Mouse (Mus musculus): Measurements from ENCODE around the gene Asb2.

Asb2 gene

DNA sequence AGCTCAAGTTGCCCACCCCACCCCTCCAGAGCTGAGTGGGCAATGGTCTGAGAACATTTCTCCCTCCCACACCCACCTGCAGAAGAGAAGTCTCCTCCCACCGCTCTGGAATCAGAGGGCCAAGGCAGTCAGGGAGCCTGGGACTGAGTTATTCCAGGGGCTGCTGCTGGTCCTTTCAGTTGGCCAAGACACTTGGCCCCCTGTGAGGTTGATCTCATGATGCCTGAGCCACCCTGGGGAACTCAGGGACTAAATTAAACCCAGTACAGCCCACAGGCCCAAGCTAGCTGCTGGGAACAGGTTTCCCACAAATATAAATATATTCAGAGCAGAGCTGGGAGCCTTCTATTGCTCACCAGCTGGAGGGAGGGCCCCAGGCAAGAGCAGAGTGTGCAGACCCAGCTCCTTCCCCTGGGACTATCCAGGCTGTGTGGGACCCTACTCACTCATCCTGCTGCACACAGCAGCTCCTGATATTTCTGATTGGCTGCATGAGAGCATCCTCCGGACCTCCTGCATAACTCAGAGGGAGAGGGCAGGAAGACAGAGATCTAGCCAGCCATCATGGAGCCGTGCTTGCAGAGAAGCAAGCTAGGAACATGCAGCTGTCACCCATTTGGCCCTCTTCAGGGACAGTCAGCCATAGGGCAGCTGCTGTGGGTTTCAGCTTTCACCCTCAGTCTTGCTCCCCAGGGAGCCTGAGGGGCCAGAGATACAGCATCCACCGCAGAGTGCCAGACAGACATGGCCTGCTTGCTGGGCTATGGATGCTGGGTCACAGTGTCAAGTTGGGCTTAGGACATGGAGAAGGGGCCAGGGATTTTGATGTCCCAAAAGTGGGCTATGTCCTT is 3.4 kb upstream of the Asb2 start:
- DNase-seq: peak; percentile 22

DNA sequence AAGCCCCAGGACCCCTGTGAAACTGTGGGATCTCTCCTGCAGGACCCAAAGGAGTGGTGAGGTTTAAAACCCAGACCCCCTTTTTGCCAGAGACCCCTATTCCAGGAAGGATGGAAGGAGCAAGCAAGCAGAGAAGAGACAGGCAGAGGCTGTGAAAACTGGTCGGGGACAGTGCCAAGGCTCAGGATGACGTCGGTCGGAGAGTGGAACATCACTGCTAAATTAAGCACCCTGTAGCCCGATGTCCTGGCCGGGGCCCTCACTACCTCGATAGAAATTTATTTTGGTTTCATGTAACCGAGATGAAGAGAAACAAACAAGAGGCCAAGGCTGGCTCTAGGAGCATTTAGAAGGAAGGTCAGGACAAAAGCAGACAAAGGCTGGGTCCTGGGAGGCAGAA is 2.4 kb upstream of the Asb2 start:
- DNase-seq: no peak

DNA sequence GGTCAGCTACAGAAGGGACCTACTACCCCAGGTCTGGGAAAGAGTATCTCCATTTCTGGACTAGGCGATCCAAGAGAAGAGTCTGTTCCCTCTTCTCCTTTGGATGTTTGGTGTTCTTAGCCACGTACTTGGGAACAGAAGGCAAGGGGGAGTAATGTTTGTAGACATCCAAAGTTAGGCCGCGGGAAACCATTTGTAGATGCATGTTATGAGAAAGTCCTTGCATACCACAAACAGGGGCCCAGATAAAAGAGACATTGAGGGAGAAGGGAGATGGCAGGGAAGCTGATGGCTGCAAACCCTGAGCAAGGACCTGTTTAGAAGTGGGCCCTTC is 581 bp upstream of the Asb2 start:
- DNase-seq: no peak

DNA sequence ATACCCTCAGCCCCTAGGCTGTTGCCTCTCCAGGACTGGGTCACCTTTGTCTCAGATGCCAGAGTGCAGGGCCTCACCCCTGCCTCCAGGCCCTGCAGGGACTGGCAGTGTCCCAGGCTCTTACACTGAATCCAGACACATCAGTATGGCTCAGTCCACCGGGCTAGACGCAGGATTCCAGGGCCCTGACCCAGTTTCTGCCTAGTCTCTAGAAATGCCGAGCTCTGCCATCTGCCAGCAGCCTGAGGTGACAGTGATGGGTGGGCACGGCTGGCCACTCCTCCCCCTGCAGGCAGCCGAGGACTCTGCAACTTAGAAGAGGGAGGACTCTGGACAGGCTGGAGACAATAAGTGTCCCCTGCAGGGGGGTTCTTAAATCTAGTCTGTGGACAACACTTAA is 2.3 kb downstream of the Asb2 start:
- no peak for DNase-seq

DNA sequence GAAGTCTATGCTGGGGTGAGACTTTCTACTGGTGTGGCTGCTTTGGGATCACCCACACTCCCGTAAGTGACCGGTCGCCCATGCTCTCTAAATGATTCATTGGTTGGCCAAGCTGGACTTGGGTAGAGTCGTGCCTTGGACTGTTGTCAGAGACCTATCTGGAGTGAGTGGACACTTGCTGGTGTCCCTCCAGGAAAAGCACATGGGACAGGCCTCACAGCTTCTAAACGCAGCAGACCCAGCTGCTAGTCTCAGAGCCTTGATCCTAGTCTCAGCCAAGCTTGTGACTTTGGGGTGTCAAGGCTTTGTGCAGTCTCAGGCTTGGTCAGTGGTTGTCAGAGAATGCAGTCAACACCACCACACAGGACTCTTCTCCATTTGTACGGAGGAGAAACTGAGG is 3.1 kb downstream of the Asb2 start:
- no peak for DNase-seq

DNA sequence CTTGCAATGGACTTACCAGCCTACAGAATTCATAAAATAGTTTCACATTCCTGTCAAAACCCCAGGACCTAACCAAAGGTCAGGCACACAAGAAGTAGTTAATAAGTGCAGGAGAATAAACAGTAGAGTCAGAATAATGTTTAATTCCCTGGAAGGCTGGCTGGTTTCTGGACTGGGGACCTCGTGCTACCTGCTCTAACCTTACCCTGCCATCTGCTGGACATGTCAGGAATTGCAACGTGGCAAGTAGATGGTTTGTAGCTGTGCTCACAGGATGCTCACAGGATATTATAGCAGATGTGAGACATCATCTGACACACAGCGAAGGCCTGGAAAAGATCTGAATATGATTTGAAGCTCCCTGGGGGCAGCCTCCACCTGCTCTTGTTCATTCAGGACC is 7.3 kb downstream of the Asb2 start:
- peak; percentile 75 for DNase-seq

DNA sequence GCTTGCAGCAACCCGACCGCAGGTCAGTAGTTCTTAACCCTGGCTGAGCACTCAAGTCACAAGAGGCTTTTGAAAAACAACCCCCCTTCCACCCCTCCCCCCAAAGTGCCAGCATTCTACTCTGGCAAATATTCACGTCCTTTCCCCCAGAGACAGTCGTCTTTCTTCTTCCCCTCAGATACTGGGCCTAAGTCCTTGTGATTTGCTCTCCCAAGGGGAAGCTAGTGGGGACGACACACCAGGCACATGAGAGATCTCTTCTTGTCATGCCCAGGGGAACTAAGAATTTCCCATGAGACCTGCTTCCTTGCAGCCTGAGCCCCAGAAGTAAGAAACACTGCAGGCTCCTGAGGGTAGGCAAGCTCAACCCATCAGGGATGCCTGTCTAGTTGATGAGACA is 8.4 kb downstream of the Asb2 start:
- DNase-seq: no peak

DNA sequence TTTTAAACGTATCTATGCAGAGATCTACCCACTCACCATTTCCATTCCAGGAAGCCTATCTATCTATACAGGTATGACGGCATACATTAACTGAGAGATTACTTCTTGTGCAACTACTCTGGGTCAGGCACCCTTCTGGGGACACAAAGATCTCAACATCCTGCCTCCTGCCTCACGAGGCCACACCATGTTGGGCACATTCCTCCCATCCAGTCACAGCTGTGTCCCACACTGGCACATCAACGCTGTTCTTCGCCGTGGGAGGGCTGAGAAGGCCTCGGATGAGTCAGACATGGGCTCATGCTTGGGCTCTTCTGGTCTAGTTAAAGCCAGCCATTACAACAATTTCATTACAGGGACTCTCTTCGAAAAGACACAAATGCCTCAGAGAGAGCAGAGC is 8.9 kb downstream of the Asb2 start:
- peak; percentile 49 for DNase-seq

DNA sequence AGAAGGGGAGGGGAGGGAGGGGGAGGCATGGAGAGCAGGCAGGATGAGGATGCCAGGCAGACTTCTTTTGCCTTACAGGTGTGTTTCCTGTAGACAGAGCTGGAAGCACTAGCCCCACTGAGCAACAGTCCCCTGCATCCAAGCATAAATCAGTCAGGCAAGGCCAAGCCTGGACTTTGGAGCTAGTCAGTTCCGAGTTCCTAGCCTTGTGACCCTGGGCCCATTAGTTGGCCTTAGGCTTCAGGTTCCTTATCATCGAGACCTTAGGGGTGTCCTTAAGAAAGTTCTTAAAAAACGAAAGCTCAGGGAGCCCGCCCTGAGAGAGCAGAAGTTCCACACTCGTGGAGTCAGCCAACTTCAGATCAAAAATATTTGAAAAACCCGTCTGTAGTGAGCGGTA is 10.9 kb downstream of the Asb2 start:
- no peak for DNase-seq

DNA sequence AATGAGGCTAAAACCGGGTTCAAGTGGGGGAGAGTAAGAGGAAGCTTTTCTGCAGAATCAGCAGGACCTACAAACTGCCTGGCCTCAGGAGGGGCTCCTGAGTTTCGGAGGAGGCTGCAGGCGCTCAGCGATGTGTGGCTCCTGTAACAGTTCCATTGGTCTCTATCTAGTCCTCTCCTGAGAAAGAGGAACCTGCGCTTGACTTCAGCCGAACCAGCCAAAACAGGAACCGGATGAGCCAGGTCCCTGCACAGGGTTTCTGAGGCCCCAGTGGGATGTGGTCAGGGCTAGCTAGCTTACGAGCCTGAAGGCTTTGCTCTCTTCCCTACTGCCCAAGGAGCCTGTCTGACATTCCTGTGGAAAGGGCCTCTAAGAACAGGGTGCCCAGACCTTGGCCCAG is 12.3 kb downstream of the Asb2 start:
- no peak for DNase-seq

DNA sequence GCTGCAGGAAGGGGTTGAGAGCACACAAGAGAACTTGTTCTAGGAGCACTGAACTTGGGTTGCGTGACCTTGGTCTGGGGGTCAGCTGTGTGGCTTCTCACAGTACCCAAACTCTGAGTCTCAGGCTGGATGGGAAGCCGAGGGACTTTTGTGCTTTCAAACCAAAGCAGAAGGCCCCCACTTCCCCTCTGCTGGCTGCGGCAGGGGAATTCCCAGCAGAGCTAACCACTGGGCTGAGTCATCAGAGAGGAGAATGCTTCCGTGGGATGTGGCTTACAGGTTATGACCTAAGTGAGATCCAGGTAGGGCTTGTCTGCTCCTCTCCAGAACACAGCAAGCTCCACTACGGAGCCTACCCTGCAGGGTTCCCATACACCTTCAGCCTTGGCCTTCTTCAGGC is 14.6 kb downstream of the Asb2 start:
- DNase-seq: no peak

DNA sequence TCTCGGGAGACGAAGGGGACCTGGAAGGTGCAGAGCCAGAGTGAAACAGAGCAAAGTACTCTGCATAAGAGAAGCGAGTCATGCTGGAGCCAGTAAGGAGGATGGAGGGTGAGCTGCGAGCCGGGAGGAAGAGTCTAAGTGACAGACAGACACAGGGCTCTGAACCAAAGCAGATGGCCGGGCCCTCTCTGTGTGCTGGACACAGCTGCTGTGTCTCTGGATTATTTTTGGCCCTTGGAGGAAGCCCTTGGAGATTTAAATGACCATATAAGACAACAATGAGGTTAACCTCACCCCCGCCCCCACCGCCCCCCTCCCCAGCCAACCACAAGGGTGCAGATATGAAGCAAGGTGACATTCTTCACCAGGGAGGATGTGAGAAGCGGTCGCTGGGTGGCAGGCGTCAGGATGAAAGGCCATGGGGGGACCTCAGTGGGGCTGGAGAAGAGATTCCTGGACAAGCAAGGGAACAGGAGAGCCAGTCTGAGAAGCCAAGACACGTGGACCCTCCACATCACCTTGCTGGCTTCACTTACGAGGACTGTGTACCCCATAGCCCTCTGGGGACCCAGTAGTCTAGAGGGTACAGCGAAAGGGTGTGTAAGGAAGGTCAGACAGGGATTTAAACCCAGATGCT is 17.5 kb downstream of the Asb2 start:
- no peak for DNase-seq

DNA sequence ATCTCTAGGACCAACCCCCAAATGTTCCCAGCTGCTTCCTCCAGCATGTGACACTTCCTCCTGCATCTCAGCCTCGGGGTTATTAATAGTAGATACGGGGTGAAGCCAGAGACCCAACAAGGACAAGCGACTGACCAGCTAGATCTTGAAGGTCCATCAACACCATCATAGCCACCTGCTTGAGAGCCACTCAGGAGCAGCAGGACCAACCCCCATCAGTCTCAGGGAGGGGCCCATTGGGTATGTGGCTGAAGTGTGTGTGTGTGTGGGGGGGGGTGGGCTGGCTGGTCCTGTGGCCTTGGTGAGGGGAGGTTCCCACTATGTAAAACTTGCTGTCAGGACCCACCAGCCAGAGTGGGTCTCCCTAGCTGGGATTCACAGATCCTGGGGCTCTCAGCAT is 19.0 kb downstream of the Asb2 start:
- DNase-seq: no peak

DNA sequence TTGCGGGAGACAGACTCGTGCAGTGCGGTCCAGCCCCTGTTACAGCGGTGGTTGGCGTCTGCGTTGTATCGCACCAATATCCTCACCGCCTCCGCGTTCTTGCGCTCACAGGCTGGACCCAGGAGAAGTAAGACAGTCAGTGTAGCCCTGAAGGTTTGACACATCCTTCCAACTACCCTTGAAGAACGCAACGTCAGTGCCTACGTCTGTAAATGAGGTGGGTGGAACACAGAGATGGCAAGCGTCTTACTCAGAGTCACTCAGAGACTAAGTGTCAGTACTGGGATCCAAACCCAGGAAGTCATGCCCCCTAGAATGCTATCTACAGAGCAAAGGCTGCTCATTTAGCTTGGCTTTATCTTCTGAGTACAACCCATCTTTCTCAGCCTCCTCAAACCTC is 22.4 kb downstream of the Asb2 start:
- no peak for DNase-seq

DNA sequence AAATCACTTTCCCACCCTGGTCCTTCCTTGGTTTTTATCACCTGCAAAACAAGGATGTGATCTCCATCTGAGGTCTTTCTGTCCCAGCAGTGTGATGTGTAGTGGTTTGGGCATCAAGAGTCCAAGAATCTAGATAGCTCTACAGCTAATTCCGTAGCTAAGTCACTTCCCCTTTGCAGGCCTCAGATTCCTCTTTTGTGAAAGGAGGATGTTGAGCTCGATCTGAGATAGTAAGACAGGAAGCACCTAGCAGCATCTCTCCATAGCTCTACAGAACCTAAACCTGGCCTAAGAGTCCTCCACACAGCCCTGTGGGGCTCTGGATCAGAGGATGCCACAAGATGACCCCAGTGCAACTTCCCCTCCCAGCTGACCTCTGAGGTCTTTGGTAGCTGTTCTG is 22.9 kb downstream of the Asb2 start:
- no peak for DNase-seq

DNA sequence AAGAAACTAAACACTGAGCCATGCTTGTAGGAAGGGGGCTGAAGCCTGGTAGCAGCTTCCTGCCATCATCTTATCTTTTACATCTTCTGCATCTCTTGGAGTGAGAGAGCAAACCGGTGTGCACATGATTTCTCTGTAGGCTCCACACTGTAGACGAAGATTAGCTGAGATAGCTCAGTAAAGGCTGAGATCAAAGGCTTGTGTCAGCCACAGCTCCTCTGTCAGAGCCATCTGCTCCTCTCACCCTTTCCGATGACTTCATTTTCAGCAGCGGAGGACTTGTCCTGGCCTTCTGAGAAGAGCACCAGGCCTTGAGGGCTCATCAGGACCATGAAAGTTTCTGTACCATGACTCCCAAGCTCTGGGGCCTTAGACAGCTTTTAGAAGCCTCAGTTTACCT is 24.3 kb downstream of the Asb2 start:
- DNase-seq: no peak

DNA sequence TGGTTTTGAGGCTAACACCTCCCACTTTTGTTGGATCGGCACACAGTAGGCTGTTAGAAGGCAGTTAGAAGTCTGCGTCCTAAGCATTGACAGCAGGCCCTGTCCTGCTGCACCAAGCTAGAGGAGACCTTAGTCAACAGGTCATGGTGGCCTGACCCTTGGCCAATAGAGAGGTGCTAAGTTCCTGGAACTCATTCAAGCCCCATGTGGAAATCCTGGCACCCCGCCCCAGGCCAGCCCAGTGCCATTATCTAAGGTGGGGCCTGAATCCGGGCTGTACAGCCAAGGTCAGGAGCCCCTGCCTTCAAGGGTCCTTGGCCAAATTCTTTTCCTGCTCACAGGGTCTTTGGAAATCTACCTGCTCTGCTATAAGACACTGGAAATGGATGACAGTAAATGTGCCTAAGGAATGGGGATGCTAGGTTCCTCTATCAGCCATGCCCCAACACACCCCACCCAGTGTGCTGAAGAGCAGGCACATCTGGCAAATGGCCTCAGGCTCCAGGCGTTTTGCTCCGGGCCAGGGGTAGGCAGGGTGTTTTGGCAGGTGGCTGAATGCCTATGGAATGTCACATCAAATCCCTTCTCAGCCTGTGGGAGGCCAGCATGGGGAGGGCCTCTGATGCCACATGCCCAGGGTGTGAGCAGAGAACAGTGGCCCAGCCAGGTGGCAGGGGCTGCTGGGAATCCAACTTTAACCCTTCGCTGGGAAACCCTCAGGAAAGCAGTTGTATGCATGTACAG is 27.2 kb downstream of the Asb2 start:
- DNase-seq: no peak

DNA sequence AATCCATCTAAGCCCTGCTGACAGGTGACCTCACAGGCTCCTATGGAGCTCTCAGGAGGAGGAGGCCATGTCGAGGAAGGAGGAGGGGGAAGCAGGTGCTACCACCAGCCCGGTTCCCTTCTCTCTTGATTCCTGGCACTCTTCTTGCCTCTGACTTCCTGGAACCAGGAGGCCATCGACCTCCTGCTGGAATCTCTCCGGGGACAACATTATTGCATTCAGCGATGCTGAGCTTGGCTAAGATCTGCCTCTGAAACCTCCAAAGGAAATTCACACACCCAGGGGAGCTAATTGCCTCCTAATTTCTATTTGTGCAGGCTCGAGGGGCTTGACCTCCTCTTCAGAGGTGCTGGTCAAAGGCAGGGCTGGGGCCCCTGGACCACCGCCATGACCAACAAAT is 28.7 kb downstream of the Asb2 start:
- no peak for DNase-seq

DNA sequence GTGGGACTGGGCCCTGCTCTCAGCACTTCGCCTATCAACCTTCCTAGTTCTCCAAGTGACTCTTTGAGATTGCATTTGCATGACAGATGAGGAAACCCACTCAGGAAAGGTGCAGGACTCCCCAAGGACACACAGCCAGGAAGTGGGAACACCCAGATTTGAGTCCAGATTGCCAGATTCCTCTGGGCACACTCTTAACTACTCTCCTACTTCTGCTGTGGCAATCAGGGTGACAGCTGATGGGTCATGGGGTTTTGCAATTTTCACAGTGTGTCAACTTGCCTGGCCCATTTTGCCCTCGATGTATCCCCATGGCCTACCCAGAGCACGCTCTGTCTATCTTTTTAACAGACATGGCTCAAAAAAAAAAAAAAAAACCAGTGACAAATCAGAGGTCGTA is 29.2 kb downstream of the Asb2 start:
- no peak for DNase-seq

DNA sequence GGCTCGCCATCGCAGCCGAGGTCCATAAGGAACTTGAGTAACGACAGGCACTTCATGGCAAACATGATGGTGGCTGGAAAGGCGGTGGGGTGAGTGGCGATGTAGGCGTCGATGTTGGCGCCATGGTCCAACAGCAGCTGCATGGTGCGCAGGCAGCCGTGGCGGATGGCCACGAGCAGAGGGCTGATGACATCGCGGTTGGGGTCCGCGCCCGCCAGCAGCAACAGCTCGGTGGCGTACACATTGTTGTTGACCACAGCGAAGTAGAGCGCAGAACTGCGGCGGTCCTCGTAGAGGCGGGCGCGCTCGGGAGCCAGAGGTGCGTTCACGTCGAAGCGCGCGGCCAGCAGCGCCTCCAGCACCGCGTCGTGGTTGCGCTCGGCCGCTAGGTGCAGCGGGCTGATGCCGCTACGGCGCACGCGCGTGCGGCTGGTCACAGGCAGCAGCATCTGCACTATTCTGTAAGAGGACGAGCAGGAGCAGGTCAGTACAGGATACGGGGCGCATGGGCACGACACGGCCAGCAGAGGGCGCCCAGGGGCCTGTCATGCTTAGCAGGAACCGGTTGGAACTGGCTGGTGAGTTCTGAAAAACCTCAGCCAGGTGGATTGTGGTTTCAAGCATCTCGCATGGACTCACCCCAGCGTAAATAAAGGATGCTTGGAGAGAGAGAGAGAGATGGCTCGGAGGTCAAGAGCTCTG is 30.5 kb downstream of the Asb2 start:
- DNase-seq: peak; percentile 81

DNA sequence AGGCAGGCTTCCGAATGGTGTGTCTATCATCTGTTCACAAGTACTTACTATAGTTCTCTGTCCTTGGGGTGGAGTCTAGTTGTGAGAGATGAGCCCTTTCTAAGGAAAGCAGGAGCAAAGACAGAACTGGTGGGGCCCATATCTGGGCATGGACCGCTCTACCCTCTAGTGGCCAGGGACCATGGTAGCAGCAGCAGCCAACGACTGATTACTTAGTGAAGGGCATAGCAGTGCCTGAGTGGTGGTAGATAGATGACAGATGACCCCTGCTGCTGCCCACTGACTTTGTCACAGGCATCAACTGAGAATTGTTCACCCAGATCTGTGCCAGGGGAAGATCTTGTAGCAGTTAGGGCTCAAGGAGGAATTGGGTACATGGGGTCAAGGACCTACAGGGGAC is 33.0 kb downstream of the Asb2 start:
- no peak for DNase-seq

DNA sequence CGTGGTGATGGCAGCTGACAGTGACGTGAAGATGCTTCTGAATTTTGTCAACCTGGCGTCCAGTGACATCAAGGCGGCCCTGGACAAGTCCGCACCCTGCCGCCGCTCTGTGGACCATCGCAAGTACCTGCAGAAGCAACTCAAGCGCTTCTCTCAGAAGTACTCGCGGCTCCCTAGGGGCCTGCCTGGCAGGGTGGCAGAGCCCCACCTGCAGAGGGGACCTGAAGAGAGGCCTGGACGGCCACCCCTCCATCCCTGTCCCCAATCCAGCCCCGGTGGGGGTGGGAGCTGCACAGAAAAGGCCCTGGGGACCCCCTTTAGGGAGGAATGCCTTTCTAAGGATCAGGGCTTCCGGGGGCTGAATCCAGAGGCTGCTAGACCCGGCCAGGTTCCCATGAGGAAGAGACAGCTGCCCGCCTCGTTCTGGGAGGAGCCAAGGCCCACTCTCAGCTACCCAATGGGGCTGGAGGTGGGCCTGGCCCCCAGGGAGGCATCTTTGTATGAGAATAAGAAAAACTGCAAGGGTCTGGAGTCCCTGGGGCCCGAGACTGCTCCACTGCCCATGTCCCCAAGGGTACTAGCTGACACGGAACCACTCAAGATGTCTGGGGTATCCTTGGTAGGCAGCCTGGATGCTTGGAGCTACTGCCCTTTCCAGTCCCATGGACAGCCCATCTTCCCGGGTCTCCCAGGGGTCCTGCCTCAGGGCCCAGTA is 39.8 kb downstream of the Asb2 start:
- no peak for DNase-seq

Data from right cerebral cortex, postnatal 25 days (tissue).